Mouse (Mus musculus): ENCODE data around the gene Gm5796. TPM values are rescaled to one million over a fixed set of nuclear protein-coding genes. Genes with fewer than 3 reads are reported as not detected.
"Not testable (repeated sequence)": the region's sequence is repeated elsewhere in the genome, so short reads cannot be mapped to it uniquely, and the experiment has no call there.

Gm5796 gene
- not detected in 2 replicates for polyA plus RNA-seq (2015; fragmentation: Nextera tagmentation; extraction: Ambion mirVana)

DNA sequence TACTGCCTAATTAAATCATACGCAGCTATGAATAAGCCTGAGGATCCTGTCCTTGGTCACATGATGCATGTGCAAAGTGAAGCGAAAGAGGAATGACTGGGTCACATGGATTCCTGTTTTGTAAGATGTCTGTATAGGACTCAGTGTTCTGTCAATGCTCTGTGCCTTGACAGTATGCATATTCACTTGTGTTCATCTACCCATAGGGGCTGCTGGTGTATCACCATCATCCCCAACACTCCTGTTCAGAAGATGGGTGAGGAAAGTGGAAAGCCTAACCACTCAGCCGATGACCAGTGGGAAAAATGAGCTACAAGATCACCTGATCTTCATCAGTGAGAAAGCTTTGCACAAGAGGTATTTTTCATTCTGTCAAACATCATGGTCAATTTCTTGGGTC is at the start of gene Gm5796:
Gm5796 (plus strand) TSS at position 301 of the 400 bp plus-strand sequence.
- WGBS (ENCODE audit: insufficient replicate concordance), result no CpG with 5 or more reads among the region's 3 CpGs
- ATAC-seq, result not testable (repeated sequence)

DNA sequence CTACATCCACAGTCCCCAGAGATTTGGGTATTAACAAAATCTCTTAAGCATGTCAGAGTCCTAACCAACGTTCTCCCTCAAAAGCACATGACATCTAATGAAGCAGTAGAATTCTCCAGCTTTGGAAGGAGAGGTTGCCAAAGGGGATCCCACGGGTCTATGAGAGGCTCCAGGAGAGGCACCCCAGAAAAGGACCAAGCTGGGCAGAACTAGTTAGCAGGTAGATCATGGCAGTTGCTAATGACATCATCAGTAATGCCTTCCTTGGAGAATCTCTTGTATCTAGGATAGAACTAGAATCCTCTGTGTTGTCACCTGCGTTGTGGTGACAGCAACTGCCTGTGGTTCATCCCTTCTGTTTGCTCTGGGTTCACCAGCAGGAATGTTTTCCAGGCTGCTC is 25.6 kb upstream of the Gm5796 start, which contains the start of gene Gm3099:
Gm3099 (plus strand) TSS at position 301 of the 400 bp plus-strand sequence.
- ATAC-seq; H3K27ac ChIP-seq (ENCODE audit: low read depth); H3K4me3 ChIP-seq (ENCODE audit: low read depth, low read length); H3K27me3 ChIP-seq (ENCODE audit: insufficient read depth, low read length); H3K9ac ChIP-seq (replicated peaks); H3K4me1 ChIP-seq (ENCODE audit: insufficient read depth); H3K9me3 ChIP-seq (ENCODE audit: low read length); H3K36me3 ChIP-seq (replicated peaks; ENCODE audit: insufficient read depth, low read length); H3K4me2 ChIP-seq (ENCODE audit: low read depth, low read length); DNase-seq: not testable (repeated sequence)
- WGBS (ENCODE audit: insufficient replicate concordance), result no CpG with 5 or more reads among the region's 3 CpGs

More for the DNA sequence above, at the start of gene Gm5796:
- not testable (repeated sequence) for H3K4me2 ChIP-seq (ENCODE audit: low read depth, low read length); H3K9me3 ChIP-seq (ENCODE audit: low read length); H3K36me3 ChIP-seq (replicated peaks; ENCODE audit: insufficient read depth, low read length); H3K27ac ChIP-seq (ENCODE audit: low read depth); H3K4me1 ChIP-seq (ENCODE audit: insufficient read depth); H3K9ac ChIP-seq (replicated peaks); H3K27me3 ChIP-seq (ENCODE audit: insufficient read depth, low read length); DNase-seq; H3K4me3 ChIP-seq (ENCODE audit: low read depth, low read length)

DNA sequence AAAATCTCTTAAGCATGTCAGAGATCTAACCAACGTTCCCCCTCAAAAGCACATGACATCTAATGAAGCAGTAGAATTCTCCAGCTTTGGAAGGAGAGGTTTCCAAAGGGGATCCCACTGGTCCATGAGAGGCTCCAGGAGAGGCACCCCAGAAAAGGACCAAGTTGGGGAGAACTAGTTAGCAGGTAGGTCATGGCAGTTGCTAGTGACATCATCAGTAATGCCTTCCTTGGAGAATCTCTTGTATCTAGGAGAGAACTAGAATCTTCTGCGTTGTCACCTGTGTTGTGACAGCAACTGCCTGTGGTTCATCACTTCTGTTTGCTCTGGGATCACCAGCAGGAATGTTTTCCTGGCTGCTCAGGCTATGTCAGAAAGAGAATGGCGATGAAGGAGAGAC is 60.1 kb downstream of the Gm5796 start, which contains the start of gene Gm3115:
Gm3115 (plus strand) TSS at position 301 of the 400 bp plus-strand sequence.
- H3K4me2 ChIP-seq (ENCODE audit: low read depth, low read length); H3K36me3 ChIP-seq (replicated peaks; ENCODE audit: insufficient read depth, low read length); H3K27me3 ChIP-seq (ENCODE audit: insufficient read depth, low read length); ATAC-seq; H3K9me3 ChIP-seq (ENCODE audit: low read length); H3K27ac ChIP-seq (ENCODE audit: low read depth); DNase-seq; H3K4me3 ChIP-seq (ENCODE audit: low read depth, low read length); H3K4me1 ChIP-seq (ENCODE audit: insufficient read depth); H3K9ac ChIP-seq (replicated peaks): not testable (repeated sequence)
- 44% methylated on average over 2 of the region's 3 CpGs for whole genome bisulfite sequencing (ENCODE audit: insufficient replicate concordance)

Other genes with a start within 250 kb of the Gm5796 start
- gene Gm3002, start 213.9 kb upstream of the Gm5796 start, polyA plus RNA-seq (2015; fragmentation: Nextera tagmentation; extraction: Ambion mirVana), result not detected in 2 replicates
- not detected in 2 replicates for gene Gm3033, start 177.7 kb upstream of the Gm5796 start, polyA plus RNA-seq (2015; fragmentation: Nextera tagmentation; extraction: Ambion mirVana)
- gene Gm2916, start 139.8 kb upstream of the Gm5796 start, polyA plus RNA-seq (2015; fragmentation: Nextera tagmentation; extraction: Ambion mirVana), result not detected in 2 replicates
- not detected in 2 replicates for gene Gm3029, start 92.2 kb upstream of the Gm5796 start, polyA plus RNA-seq (2015; fragmentation: Nextera tagmentation; extraction: Ambion mirVana)
- not detected in 2 replicates for gene Gm3095, start 60.4 kb upstream of the Gm5796 start, polyA plus RNA-seq (2015; fragmentation: Nextera tagmentation; extraction: Ambion mirVana)
- gene Gm3099, start 25.5 kb upstream of the Gm5796 start, polyA plus RNA-seq (2015; fragmentation: Nextera tagmentation; extraction: Ambion mirVana), result not detected in 2 replicates
- gene Gm3115, start 60.2 kb downstream of the Gm5796 start, polyA plus RNA-seq (2015; fragmentation: Nextera tagmentation; extraction: Ambion mirVana), result not detected in 2 replicates
- gene Gm8108, start 86.6 kb downstream of the Gm5796 start, polyA plus RNA-seq (2015; fragmentation: Nextera tagmentation; extraction: Ambion mirVana), result not detected in 2 replicates
- gene Gm3127, start 141.1 kb downstream of the Gm5796 start, polyA plus RNA-seq (2015; fragmentation: Nextera tagmentation; extraction: Ambion mirVana), result not detected in 2 replicates
- gene Gm2974, start 158.6 kb downstream of the Gm5796 start, polyA plus RNA-seq (2015; fragmentation: Nextera tagmentation; extraction: Ambion mirVana), result not detected in 2 replicates
- not detected in 2 replicates for gene Gm3138, start 225.7 kb downstream of the Gm5796 start, polyA plus RNA-seq (2015; fragmentation: Nextera tagmentation; extraction: Ambion mirVana)